Mouse (Mus musculus) CD4-positive, CD25-positive, alpha-beta regulatory T cell (primary cell): ENCODE measurements around the gene Cpa3. TPM values are rescaled to one million over a fixed set of nuclear protein-coding genes. Genes with fewer than 3 reads are reported as not detected.

Experiments used
- polyA plus RNA-seq: library from polyadenylated mRNA; unstranded; fragments of 100-300 nt; shearing (Covaris generic); gene quantifications from one replicate; pipeline ENCODE4 v1.2.1, GENCODE M21; 2017

Cpa3 gene
- polyA plus RNA-seq = 0.68 TPM

DNA sequence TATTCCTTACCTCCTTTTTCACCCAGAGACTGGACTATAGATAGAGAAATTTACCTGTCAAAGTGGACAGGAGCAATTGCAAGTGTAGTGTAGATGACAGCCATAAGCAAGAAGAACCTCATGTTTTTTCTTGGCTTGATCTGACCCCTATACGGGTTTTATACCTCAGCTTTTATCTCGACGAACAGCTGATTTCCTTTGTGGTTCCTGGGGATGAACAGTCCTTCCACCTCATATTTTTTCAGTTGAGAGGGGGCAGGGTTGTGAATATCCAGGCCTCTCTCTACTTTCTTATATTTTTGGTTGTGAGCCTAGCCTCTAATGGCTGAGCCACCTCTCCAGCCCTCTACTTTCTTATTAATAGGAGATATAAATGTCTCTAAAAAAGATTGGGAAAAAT, at the start of gene Cpa3:
Cpa3 (minus strand) TSS at position 132 of the 400 bp plus-strand sequence.

DNA sequence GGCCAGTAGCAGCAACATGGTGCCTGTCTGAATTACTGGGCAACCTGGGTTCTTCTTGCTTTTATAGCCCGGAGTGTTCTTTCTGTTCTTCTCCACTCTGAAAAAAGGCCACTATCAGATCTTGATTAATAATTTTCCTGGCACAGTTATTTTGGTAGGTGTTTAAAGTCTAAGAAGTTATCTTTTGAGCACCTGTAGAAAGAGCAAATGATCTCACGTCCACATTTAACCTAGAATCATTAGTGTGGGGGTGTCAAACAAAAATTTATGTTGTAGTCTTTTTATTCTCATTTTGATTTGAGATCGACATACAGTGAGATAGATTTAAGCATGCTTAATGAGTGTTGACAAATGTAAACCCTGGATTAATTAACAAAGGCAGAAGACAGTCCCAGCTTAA, 33.7 kb upstream of the Cpa3 start, which contains the start of gene Cpb1:
Cpb1 (minus strand) TSS at position 101 of the 400 bp plus-strand sequence.

Other genes with a start within 250 kb of the Cpa3 start
- 47.3 TPM for gene Hps3, start 206.9 kb downstream of the Cpa3 start, polyA plus RNA-seq
- gene Hltf, start 184.4 kb downstream of the Cpa3 start, polyA plus RNA-seq = 59.1 TPM
- 54.3 TPM for gene Gyg, start 86.9 kb downstream of the Cpa3 start, polyA plus RNA-seq
- not detected for gene Cpb1, start 33.6 kb upstream of the Cpa3 start, polyA plus RNA-seq
- gene Agtr1b, start 125.0 kb upstream of the Cpa3 start, polyA plus RNA-seq = not detected